Mouse (Mus musculus) heart, postnatal 0 days (tissue): Measurements from ENCODE around the gene 5730522E02Rik. TPM values are rescaled to one million over a fixed set of nuclear protein-coding genes. Genes with fewer than 3 reads are reported as not detected.

ENCODE experiments used
- ATAC-seq: fragments of 200-750 bp; cut with Nextera tagmentation; 2 replicates; pipeline ENCODE4 v1.8.0; 2017; ENCODE audit warnings: low read depth, moderate number of reproducible peaks, moderate library complexity; ENCODE audit not compliant: insufficient read depth
- DNase-seq: peaks from one replicate; pipeline ENCODE4 v3.0.0-alpha.2; 2016; ENCODE audit warnings: low spot score
- H3K27ac ChIP-seq: fragments of 300-500 bp; sonication (generic); 2 replicates; pipeline ENCODE4 v1.5.1; 2014; ENCODE audit warnings: low read depth, mild to moderate bottlenecking
- H3K27me3 ChIP-seq: fragments of 300-500 bp; sonication (generic); 2 replicates; pipeline ENCODE4 v1.6.1; 2014; ENCODE audit warnings: low read length, mixed read lengths; ENCODE audit not compliant: control insufficient read depth, insufficient read depth
- H3K36me3 ChIP-seq: fragments of 300-500 bp; sonication (generic); replicated peaks from 2 replicates; pipeline ENCODE4 v1.6.1; 2014; ENCODE audit warnings: low read length, mixed read lengths; ENCODE audit not compliant: control insufficient read depth, insufficient read depth
- H3K4me1 ChIP-seq: fragments of 300-500 bp; sonication (generic); 2 replicates; pipeline ENCODE4 v1.6.1; 2014; ENCODE audit warnings: antibody characterized with exemption; ENCODE audit not compliant: control insufficient read depth, insufficient read depth
- H3K4me2 ChIP-seq: fragments of 300-500 bp; sonication (generic); 2 replicates; pipeline ENCODE4 v1.6.1; 2014; ENCODE audit warnings: low read depth, mild to moderate bottlenecking, low read length, moderate library complexity
- H3K4me3 ChIP-seq: fragments of 300-500 bp; sonication (generic); 2 replicates; pipeline ENCODE4 v1.5.1; 2014; ENCODE audit warnings: low read depth, low read length
- H3K9ac ChIP-seq: fragments of 300-500 bp; sonication (generic); replicated peaks from 2 replicates; pipeline ENCODE4 v1.6.1; 2014; ENCODE audit warnings: low read depth, low read length, mixed read lengths
- H3K9me3 ChIP-seq: fragments of 300-500 bp; sonication (generic); replicated peaks from 2 replicates; pipeline ENCODE4 v1.6.1; 2016; ENCODE audit warnings: low read length; ENCODE audit not compliant: control insufficient read depth
- CTCF ChIP-seq: IDR thresholded peaks from 2 replicates; pipeline ENCODE4 v1.5.1; 2016; ENCODE audit warnings: antibody characterized with exemption, control low read depth, low read depth
- EP300 ChIP-seq: IDR thresholded peaks from 2 replicates; pipeline ENCODE4 v1.6.1; 2016; ENCODE audit warnings: antibody characterized with exemption, low read depth
- WGBS: fragments of 180-500 bp; shearing (Covaris S2); extraction: QIAGEN DNeasy Blood & Tissue Kit; methylation state at CpG from one replicate; pipeline ENCODE4 v1.1.7; 2014; 5-methylcytosine and 5-hydroxymethylcytosine counted together
- polyA plus RNA-seq: library from polyadenylated mRNA; unstranded; fragments of >200 nt; fragmentation: Nextera tagmentation; extraction: Ambion mirVana; gene quantifications from 2 replicates; pipeline ENCODE4 v1.2.1, GENCODE M21; 2015
- total RNA-seq: library from RNA; depleted of rRNA; stranded (reverse); fragments of >200 nt; gene quantifications from 2 replicates; pipeline ENCODE4 v1.2.3, GENCODE M21; 2014; ENCODE audit warnings: low replicate concordance

Gene 5730522E02Rik
- total and polyA plus RNA-seq, 2 experiments from 2014 or later = 0.52 TPM; not detected in 1

DNA sequence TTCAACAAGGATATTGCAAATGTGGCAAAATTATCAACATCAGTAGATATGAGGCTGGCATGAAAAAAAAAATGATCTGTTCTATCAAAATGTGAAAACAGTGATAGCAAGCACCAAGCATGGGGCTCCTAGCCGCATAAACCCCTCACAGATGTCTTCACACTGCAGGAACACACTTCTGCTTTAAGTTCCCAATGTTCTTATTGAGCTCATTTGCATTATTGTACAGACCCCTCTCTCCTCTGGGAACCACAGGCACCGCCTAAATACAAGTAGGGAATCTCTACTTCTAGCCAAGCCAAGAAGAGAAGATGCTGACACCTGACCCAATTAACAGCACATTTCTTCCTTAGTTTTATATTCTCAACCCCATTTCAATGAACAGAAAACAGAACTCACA is 105.9 kb downstream of the 5730522E02Rik start:
- H3K27ac ChIP-seq = no peak overlapping the region
- no peak overlapping the region for H3K4me3 ChIP-seq
- H3K4me2 ChIP-seq = no peak overlapping the region
- 83% methylated on average over 2 of the region's 2 CpGs for WGBS
- DNase-seq (no peak), ATAC-seq (no peak)
- H3K27me3 ChIP-seq = no peaks in the 10 kb centered on the region
- no peak for TF ChIP-seq EP300
- TF ChIP-seq CTCF = no peak
- H3K9ac ChIP-seq = no peak overlapping the region
- H3K4me1 ChIP-seq = no peaks in the 10 kb centered on the region
- no peaks in the 10 kb centered on the region for H3K36me3 ChIP-seq
- no peaks in the 10 kb centered on the region for H3K9me3 ChIP-seq

DNA sequence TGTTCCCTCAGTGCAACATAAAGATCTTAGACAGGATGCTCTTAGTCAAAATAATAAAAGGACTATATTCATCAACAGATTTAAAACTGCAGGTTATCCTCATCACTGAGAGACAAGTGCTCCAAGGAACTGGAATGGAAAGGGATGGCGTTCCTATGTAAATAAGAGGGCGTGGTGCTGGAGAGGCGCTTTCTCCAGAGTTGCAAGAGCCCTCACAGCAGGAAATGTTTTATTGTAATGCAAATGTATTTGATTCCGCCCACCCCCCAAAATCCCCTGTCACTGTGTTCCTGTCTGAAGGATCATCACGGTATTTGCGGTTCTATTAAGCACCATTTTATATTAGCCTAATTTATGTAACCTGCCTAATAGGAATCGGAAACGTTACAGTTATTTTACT is 106.9 kb downstream of the 5730522E02Rik start:
- Histone ChIP-seq H3K4me1 (no peaks in the 10 kb centered on the region), H3K27ac (no peak overlapping the region), H3K4me2 (peak overlapping the region; percentile 52), H3K27me3 (no peaks in the 10 kb centered on the region), H3K4me3 (peak overlapping the region; percentile 13), H3K9ac (no peak overlapping the region), H3K9me3 (no peaks in the 10 kb centered on the region), H3K36me3 (no peaks in the 10 kb centered on the region)
- ATAC-seq = no peak
- TF ChIP-seq CTCF = no peak
- no peak for TF ChIP-seq EP300
- DNase-seq = no peak
- 9% methylated on average over 8 of the region's 8 CpGs for WGBS

DNA sequence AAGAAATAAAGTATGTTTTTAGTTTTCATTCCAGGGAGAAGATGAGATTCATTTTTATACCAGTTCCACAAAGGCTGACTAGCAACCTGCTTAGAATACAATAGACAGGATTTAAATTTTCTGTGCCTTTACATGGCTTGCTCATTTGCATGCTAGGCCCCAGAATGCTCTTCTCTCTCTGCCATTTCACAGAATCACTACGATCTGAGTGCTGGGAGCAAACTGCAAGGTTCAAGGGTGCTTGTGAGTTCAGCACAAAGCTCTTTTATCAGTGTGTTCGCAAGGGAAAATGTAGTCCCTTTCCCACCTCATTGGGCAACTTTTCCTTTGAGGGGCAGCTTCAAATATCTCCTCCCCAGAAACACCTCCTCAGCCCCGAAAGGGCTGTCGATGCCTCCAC is 107.7 kb downstream of the 5730522E02Rik start:
- no peaks in the 10 kb centered on the region for H3K36me3 ChIP-seq
- ATAC-seq (no peak), DNase-seq (no peak)
- no peak overlapping the region for H3K27ac ChIP-seq
- no peak overlapping the region for H3K4me3 ChIP-seq
- TF ChIP-seq EP300 (no peak), CTCF (no peak)
- no peaks in the 10 kb centered on the region for H3K27me3 ChIP-seq
- H3K4me2 ChIP-seq = peak overlapping the region; percentile 52; the same call in 1 of the 2 replicates
- WGBS = 31% methylated on average over 4 of the region's 4 CpGs
- H3K9ac ChIP-seq = no peak overlapping the region; the same call in 1 of the 2 replicates
- no peaks in the 10 kb centered on the region for H3K4me1 ChIP-seq
- H3K9me3 ChIP-seq = no peaks in the 10 kb centered on the region

DNA sequence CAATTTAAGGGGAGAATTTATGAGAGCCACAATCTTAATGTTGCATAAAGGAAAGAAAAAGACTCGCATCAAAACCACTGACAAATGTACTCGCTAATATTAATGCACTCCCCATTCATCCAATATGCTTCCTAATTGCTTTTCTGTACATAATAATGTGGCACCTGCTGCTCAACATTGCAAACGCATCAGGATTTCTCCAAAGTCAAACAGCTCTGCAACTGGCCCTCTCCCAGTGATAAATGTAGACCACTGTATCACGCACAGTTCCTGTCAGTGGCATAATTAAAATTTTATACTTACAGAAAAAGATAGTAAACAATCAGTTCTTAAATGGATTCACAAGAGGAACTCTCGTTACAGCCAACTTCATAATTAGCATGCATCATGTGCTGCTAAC is 110.5 kb downstream of the 5730522E02Rik start:
- H3K4me2 ChIP-seq = no peak overlapping the region
- H3K9me3 ChIP-seq = no peaks in the 10 kb centered on the region
- H3K4me1 ChIP-seq = no peaks in the 10 kb centered on the region
- ATAC-seq (no peak), DNase-seq (no peak)
- TF ChIP-seq EP300 (no peak), CTCF (no peak)
- no peak overlapping the region for H3K9ac ChIP-seq
- H3K4me3 ChIP-seq = no peak overlapping the region
- no peaks in the 10 kb centered on the region for H3K36me3 ChIP-seq
- no peak overlapping the region for H3K27ac ChIP-seq
- no peaks in the 10 kb centered on the region for H3K27me3 ChIP-seq
- WGBS = 82% methylated on average over 5 of the region's 5 CpGs

DNA sequence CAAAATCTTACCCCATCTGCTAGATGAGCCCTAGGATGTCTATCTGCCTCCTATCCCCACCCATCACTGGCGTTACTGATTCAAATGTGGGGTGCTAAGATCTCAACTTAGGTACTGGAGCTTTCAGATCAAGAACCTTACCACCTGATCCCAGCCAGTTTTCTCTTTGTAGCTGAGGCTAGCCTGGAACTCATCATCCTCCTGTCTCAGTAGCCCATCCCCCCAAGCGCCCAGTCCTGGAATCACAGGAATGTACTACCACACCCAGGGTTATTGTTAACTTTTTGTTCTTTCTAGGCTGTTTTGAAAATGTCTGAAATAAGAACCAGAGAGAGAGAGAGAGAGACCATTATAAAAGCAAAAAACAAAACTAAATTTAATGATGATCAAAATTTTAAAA is 111.6 kb downstream of the 5730522E02Rik start:
- H3K9me3 ChIP-seq = no peaks in the 10 kb centered on the region
- H3K4me3 ChIP-seq = no peak overlapping the region
- no peak for TF ChIP-seq CTCF
- TF ChIP-seq EP300 = no peak
- no peak overlapping the region for H3K9ac ChIP-seq
- ATAC-seq = no peak
- H3K4me2 ChIP-seq = no peak overlapping the region
- H3K36me3 ChIP-seq = no peaks in the 10 kb centered on the region
- 79% methylated on average over 2 of the region's 2 CpGs for WGBS
- no peaks in the 10 kb centered on the region for H3K27me3 ChIP-seq
- no peak overlapping the region for H3K27ac ChIP-seq
- H3K4me1 ChIP-seq = no peaks in the 10 kb centered on the region
- DNase-seq = no peak

DNA sequence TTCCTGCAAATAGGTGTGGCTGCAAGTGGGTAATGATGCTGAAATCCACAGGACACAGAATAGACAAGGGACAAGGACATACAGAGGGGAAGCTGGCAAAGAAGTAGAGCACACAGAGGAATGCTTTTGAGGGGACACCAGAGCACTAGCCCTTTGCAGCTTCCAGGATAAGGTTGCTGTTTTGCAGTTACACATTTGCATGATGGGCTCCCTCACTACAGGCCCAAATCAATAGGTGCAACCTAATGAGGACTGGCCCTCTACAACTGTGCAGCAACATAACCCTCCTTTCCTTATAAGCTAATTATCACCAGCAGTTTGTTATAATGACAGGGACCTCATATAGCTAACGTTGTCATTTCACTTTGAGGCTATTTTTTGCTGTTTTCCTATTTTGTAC is 114.5 kb downstream of the 5730522E02Rik start:
- Histone ChIP-seq H3K9me3 (no peaks in the 10 kb centered on the region), H3K4me3 (no peak overlapping the region), H3K4me1 (no peaks in the 10 kb centered on the region), H3K27ac (no peak overlapping the region), H3K9ac (no peak overlapping the region), H3K36me3 (no peaks in the 10 kb centered on the region), H3K4me2 (no peak overlapping the region), H3K27me3 (no peaks in the 10 kb centered on the region)
- TF ChIP-seq EP300 (no peak), CTCF (no peak)
- WGBS = 69% methylated on average over 1 of the region's 1 CpGs
- DNase-seq (no peak), ATAC-seq (no peak)
